Mouse (Mus musculus) brown adipose tissue, adult 24 weeks (tissue): ENCODE results near the gene Scel. TPM values are rescaled to one million over a fixed set of nuclear protein-coding genes. Genes with fewer than 3 reads are reported as not detected.

Source experiments
- H3K27ac ChIP-seq: fragments of 200-500 bp; replicated peaks from 2 replicates; pipeline ENCODE4 v1.5.1; 2012; ENCODE audit warnings: low read depth, mild to moderate bottlenecking, low read length
- H3K4me1 ChIP-seq: fragments of 200-500 bp; 2 replicates; pipeline ENCODE4 v1.6.1; 2012; ENCODE audit warnings: low read length, mixed read lengths; ENCODE audit not compliant: control insufficient read depth, insufficient read depth, insufficient read length
- H3K4me3 ChIP-seq: fragments of 200-500 bp; 2 replicates; pipeline ENCODE4 v1.5.1; 2012; ENCODE audit warnings: low read depth, mild to moderate bottlenecking, low read length, moderate library complexity; ENCODE audit not compliant: insufficient read depth
- polyA plus RNA-seq: library from polyadenylated mRNA; stranded (reverse); fragments of >200 nt; gene quantifications from 2 replicates; pipeline ENCODE4 v1.2.4, GENCODE M21; 2012; ENCODE audit not compliant: missing spikeins, insufficient read depth, insufficient read length

Scel gene
- polyA plus RNA-seq, 1 experiment: not detected

- H3K4me1 ChIP-seq: no peaks in the 10 kb centered on the region
- no peak overlapping the region for H3K4me3 ChIP-seq
- H3K27ac ChIP-seq: no peak overlapping the region
These were observed 26.7 kb downstream of the Scel start for GRCm38 (mm10) chr14:103539796-103540195.

GRCm38 (mm10) chr14:103541679-103542078, 28.5 kb downstream of the Scel start:
- no peak overlapping the region for H3K4me3 ChIP-seq
- H3K4me1 ChIP-seq: no peaks in the 10 kb centered on the region
- no peak overlapping the region for H3K27ac ChIP-seq

GRCm38 (mm10) chr14:103543304-103544079, 30.4 kb downstream of the Scel start:
- Histone ChIP-seq H3K4me3 (no peak overlapping the region), H3K4me1 (no peaks in the 10 kb centered on the region), H3K27ac (no peak overlapping the region)

GRCm38 (mm10) chr14:103545734-103546133, 32.6 kb downstream of the Scel start:
- Histone ChIP-seq H3K4me1 (no peaks in the 10 kb centered on the region), H3K4me3 (no peak overlapping the region), H3K27ac (no peak overlapping the region)

- no peaks in the 10 kb centered on the region for H3K4me1 ChIP-seq
- no peak overlapping the region for H3K27ac ChIP-seq
- no peak overlapping the region for H3K4me3 ChIP-seq
These were observed 33.1 kb downstream of the Scel start for GRCm38 (mm10) chr14:103546246-103546645.

- no peak overlapping the region for H3K4me3 ChIP-seq
- H3K27ac ChIP-seq: no peak overlapping the region
- H3K4me1 ChIP-seq: no peaks in the 10 kb centered on the region
These were observed 35.1 kb downstream of the Scel start for GRCm38 (mm10) chr14:103548220-103548619.

GRCm38 (mm10) chr14:103550480-103550879, 37.3 kb downstream of the Scel start:
- Histone ChIP-seq H3K27ac (no peak overlapping the region), H3K4me1 (no peaks in the 10 kb centered on the region), H3K4me3 (no peak overlapping the region)

GRCm38 (mm10) chr14:103550921-103551320, 37.8 kb downstream of the Scel start:
- Histone ChIP-seq H3K27ac (no peak overlapping the region), H3K4me1 (no peaks in the 10 kb centered on the region), H3K4me3 (no peak overlapping the region)

GRCm38 (mm10) chr14:103551921-103552320, 38.8 kb downstream of the Scel start:
- H3K27ac ChIP-seq: no peak overlapping the region

GRCm38 (mm10) chr14:103552379-103552778, 39.2 kb downstream of the Scel start:
- Histone ChIP-seq H3K4me3 (no peak overlapping the region), H3K4me1 (no peaks in the 10 kb centered on the region), H3K27ac (no peak overlapping the region)

More at GRCm38 (mm10) chr14:103551921-103552320, 38.8 kb downstream of the Scel start:
- Histone ChIP-seq H3K4me3 (no peak overlapping the region), H3K4me1 (no peaks in the 10 kb centered on the region)

- Histone ChIP-seq H3K27ac (no peak overlapping the region), H3K4me3 (no peak overlapping the region)
These were observed 43.5 kb downstream of the Scel start for GRCm38 (mm10) chr14:103556609-103557008.

GRCm38 (mm10) chr14:103561383-103562096, 48.4 kb downstream of the Scel start:
- Histone ChIP-seq H3K4me1 (no peaks in the 10 kb centered on the region), H3K4me3 (no peak overlapping the region), H3K27ac (no peak overlapping the region)

More at GRCm38 (mm10) chr14:103556609-103557008, 43.5 kb downstream of the Scel start:
- H3K4me1 ChIP-seq: no peaks in the 10 kb centered on the region

GRCm38 (mm10) chr14:103567957-103568356, 54.8 kb downstream of the Scel start:
- H3K4me3 ChIP-seq: no peak overlapping the region
- no peaks in the 10 kb centered on the region for H3K4me1 ChIP-seq
- H3K27ac ChIP-seq: no peak overlapping the region

GRCm38 (mm10) chr14:103568433-103568832, 55.3 kb downstream of the Scel start:
- Histone ChIP-seq H3K4me3 (no peak overlapping the region), H3K4me1 (no peaks in the 10 kb centered on the region), H3K27ac (no peak overlapping the region)

- Histone ChIP-seq H3K4me3 (no peak overlapping the region), H3K27ac (no peak overlapping the region), H3K4me1 (no peaks in the 10 kb centered on the region)
These were observed 58.6 kb downstream of the Scel start for GRCm38 (mm10) chr14:103571598-103572320.
